Mouse (Mus musculus) heart, adult 18-20 months (tissue): ENCODE results near the gene Ppib. TPM values are rescaled to one million over a fixed set of nuclear protein-coding genes. Genes with fewer than 3 reads are reported as not detected.
A peak's percentile ranks its signal among the peaks of the same experiment; 100 is the strongest.

Experiments
- DNase-seq, 2 experiments: peaks; one replicate each; pipeline ENCODE4 v3.0.0; 2021 to 2022; ENCODE audit warnings: mixed read lengths in 1 of 2
- long read RNA-seq, 2 experiments: library from polyadenylated mRNA; stranded (forward); transcript quantifications; one replicate each; pipeline ENCODE4 v2.0.0; 2021
- total RNA-seq, 2 experiments: library from RNA; stranded (reverse); gene quantifications; 2 replicates each; pipeline ENCODE4 v1.2.3; 2021

Gene Ppib
- total RNA-seq, result 100 to 1,000 TPM; 102 to 105 TPM
- long read RNA-seq, experiment 1, transcript Ppib-201 (5 exons, 892 nt), result major isoform, 58 of 60 reads
- long read RNA-seq, experiment 1, partial matches to known transcripts, result 0 of 60 reads
- long read RNA-seq, experiment 1, other reads (novel, unspliced or antisense), result 2 of 60 reads
- long read RNA-seq, experiment 2, transcript Ppib-201 (5 exons, 892 nt), result major isoform, 53 of 57 reads
- long read RNA-seq, experiment 2, partial matches to known transcripts, result 4 of 57 reads
- long read RNA-seq, experiment 2, other reads (novel, unspliced or antisense), result 0 of 57 reads

- DNase-seq, result peak; percentile 96 to 99
These were observed at the start of gene Ppib for GRCm38 (mm10) chr9:66059583-66060307. Gene Ppib, plus strand, starts transcription at chr9:66060222.

GRCm38 (mm10) chr9:66020601-66021000, 39.4 kb upstream of the Ppib start:
- DNase-seq, result no peak

- no peak for DNase-seq
These were observed 21.9 kb upstream of the Ppib start for GRCm38 (mm10) chr9:66038082-66038481.

- DNase-seq, result no peak
These were observed 21.4 kb upstream of the Ppib start for GRCm38 (mm10) chr9:66038581-66038980.

- no peak for DNase-seq
These were observed 20.7 kb upstream of the Ppib start for GRCm38 (mm10) chr9:66039290-66039689.

- no peak for DNase-seq
These were observed 19.2 kb upstream of the Ppib start for GRCm38 (mm10) chr9:66040801-66041200.

- DNase-seq, result no peak
These were observed 17.7 kb upstream of the Ppib start for GRCm38 (mm10) chr9:66042331-66042730.

GRCm38 (mm10) chr9:66043241-66043640, 16.8 kb upstream of the Ppib start:
- DNase-seq, result no peak

GRCm38 (mm10) chr9:66049931-66050601, 10.0 kb upstream of the Ppib start:
- peak in 1 of 2 experiments; percentile 31 for DNase-seq

GRCm38 (mm10) chr9:66051493-66051892, 8.5 kb upstream of the Ppib start:
- no peak for DNase-seq

- DNase-seq, result no peak
These were observed 7.3 kb upstream of the Ppib start for GRCm38 (mm10) chr9:66052731-66053130.

- no peak for DNase-seq
These were observed 6.4 kb upstream of the Ppib start for GRCm38 (mm10) chr9:66053620-66054019.

- DNase-seq, result no peak
These were observed 256 bp downstream of the Ppib start for GRCm38 (mm10) chr9:66060308-66060647.

- no peak for DNase-seq
These were observed 964 bp downstream of the Ppib start for GRCm38 (mm10) chr9:66060986-66061385.

- no peak for DNase-seq
These were observed 1.6 kb downstream of the Ppib start for GRCm38 (mm10) chr9:66061656-66062055.

GRCm38 (mm10) chr9:66063446-66063845, 3.4 kb downstream of the Ppib start:
- DNase-seq, result no peak

GRCm38 (mm10) chr9:66064316-66064715, 4.3 kb downstream of the Ppib start:
- DNase-seq, result no peak

GRCm38 (mm10) chr9:66066791-66067190, 6.8 kb downstream of the Ppib start:
- DNase-seq, result no peak

- peak; percentile 57 to 67 for DNase-seq
These were observed 7.5 kb downstream of the Ppib start for GRCm38 (mm10) chr9:66067542-66067941.

GRCm38 (mm10) chr9:66068056-66068455, 8.0 kb downstream of the Ppib start:
- DNase-seq, result no peak

- DNase-seq, result no peak
These were observed 9.0 kb downstream of the Ppib start for GRCm38 (mm10) chr9:66068971-66069391.

GRCm38 (mm10) chr9:66069583-66069982, 9.6 kb downstream of the Ppib start, which contains the start of gene Snx22:
Gene Snx22, minus strand, starts transcription at chr9:66069719.
- peak; percentile 84 to 85 for DNase-seq

- no peak for DNase-seq
These were observed 10.1 kb downstream of the Ppib start for GRCm38 (mm10) chr9:66070151-66070550.
